Mouse (Mus musculus) kidney, adult 2 months (tissue): ENCODE results near the gene Frat2. TPM values are rescaled to one million over a fixed set of nuclear protein-coding genes. Genes with fewer than 3 reads are reported as not detected.

Experiments used
- DNase-seq: peaks from one replicate; pipeline ENCODE4 v3.0.0; 2021
- H3K27ac ChIP-seq: fragments of 200-500 bp; 2 replicates; pipeline ENCODE4 v1.5.1; 2012; ENCODE audit warnings: low read depth, low read length, control low read depth, inconsistent platforms; ENCODE audit not compliant: insufficient read depth
- H3K27me3 ChIP-seq: fragments of 200-500 bp; replicated peaks from 2 replicates; pipeline ENCODE4 v1.6.1; 2012; ENCODE audit warnings: mild to moderate bottlenecking, moderate library complexity, low read length, inconsistent platforms; ENCODE audit not compliant: control insufficient read depth, insufficient read depth
- H3K36me3 ChIP-seq: fragments of 200-500 bp; 2 replicates; pipeline ENCODE4 v1.6.1; 2012; ENCODE audit warnings: mild to moderate bottlenecking, moderate library complexity, low read length, inconsistent platforms; ENCODE audit not compliant: control insufficient read depth, insufficient read depth
- H3K4me1 ChIP-seq: fragments of 200-500 bp; 2 replicates; pipeline ENCODE4 v1.6.1; 2011; ENCODE audit warnings: low read length; ENCODE audit not compliant: control insufficient read depth, insufficient read depth
- H3K4me3 ChIP-seq: fragments of 200-500 bp; 2 replicates; pipeline ENCODE4 v1.5.1; 2011; ENCODE audit warnings: mild to moderate bottlenecking, low read depth, low read length, control low read depth; ENCODE audit not compliant: insufficient read depth
- CTCF ChIP-seq: fragments of 200-500 bp; conservative IDR thresholded peaks from 2 replicates; pipeline ENCODE4 v1.5.1; 2011; ENCODE audit warnings: low read depth, mild to moderate bottlenecking, control low read depth, low read length, moderate library complexity, mixed read lengths; ENCODE audit not compliant: insufficient read depth, insufficient read length
- POLR2A ChIP-seq: fragments of 200-500 bp; IDR thresholded peaks from one replicate; pipeline ENCODE4 v1.6.1; 2011; ENCODE audit warnings: low read depth, low read length, control low read depth
- WGBS: fragments of 180-500 bp; shearing (Covaris S2); methylation state at CpG from one replicate; pipeline ENCODE4 v1.1.7; 2018; 5-methylcytosine and 5-hydroxymethylcytosine counted together
- polyA plus RNA-seq: library from polyadenylated mRNA; depleted of rRNA; stranded (reverse); fragments of >200 nt; gene quantifications from 2 replicates; pipeline ENCODE4 v1.2.3, GENCODE M21; 2012

The Frat2 gene
- polyA plus RNA-seq, 1 experiment = 1.4 TPM

DNA sequence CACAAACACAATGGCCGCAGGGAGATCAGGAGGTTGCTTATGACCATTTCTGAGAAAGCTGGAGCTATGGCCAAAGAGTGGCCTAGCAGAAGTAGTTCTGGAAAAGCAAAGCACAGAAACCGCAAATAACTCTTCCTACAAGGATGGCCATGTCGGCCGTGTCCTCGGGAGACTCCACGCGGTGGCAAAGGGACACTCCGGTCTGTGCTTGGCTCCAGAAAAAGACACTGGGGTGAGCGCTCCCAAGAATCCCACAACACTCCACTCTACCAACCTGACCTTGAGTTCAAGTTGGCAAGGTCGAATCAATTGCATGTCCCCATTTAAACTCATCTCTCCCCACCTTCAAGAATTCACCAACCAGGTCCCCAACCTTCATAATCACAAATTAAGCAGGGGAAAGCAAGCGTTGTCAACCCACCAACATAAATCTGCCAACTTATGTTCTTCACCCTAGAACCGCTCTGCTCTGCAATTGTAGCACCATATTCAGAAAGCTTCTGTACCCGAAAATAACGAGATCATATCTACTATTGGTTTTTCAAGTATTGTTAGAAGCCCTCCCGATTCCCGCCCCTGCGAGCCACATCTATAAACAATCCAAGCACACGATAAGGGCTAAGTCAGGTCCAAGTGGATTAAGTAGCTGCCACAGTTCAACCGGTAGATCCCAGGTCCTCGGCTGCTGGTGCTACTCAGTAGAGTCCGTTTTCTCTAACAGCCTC is 1.4 kb downstream of the Frat2 start:
- Histone ChIP-seq H3K27ac (no peak overlapping the region), H3K4me3 (peak overlapping the region; percentile 83), H3K4me1 (no peaks in the 10 kb centered on the region), H3K36me3 (no peaks in the 10 kb centered on the region), H3K27me3 (no peaks in the 10 kb centered on the region)
- WGBS = 21% methylated on average over 21 of the region's 21 CpGs
- TF ChIP-seq CTCF (no peak; the same call in 1 of the 2 replicates), POLR2A (no peak)
- peak; percentile 4 for DNase-seq

DNA sequence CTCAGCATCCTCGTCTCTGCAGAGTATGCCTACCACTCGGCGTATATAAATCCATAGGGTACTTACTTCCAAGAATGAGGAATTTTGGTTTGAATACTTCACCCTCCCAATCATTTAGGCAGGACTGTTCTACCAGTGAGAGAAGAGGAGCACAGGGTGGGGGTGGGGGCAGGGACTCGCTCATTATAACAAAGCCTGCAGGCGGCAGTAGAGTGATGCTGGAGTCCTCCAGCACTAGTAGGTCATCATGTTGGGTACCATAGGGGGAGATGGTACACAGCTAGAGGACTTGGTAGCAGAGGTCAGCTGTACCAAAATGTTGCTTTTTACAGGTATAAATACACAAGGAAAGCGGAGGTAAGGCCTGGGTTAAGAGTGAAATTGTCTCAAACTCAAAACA is 3.6 kb downstream of the Frat2 start:
- Histone ChIP-seq H3K4me1 (no peaks in the 10 kb centered on the region), H3K27ac (no peak overlapping the region), H3K4me3 (no peak overlapping the region), H3K27me3 (no peaks in the 10 kb centered on the region), H3K36me3 (no peaks in the 10 kb centered on the region)
- TF ChIP-seq CTCF (no peak), POLR2A (no peak)
- no peak for DNase-seq
- 88% methylated on average over 6 of the region's 6 CpGs for WGBS

DNA sequence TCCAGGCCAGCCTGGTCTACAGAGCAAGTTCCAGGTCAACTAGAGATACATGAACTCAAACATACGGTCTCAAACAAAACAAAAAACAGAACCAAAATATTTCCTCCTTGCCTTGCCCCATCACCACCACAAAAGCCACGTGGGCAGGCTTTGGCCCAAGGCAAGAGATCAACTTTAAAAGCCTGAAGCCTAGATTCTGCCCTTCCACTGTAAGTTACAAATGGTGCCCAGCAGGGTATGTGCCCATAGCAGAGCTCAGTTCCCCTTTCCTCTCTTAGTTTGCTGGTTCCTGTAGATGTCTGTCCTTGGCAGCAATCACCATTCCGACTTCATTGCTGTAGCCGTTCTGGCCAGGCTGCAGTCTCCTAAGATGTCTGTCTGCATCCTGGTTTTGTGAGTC is 5.2 kb downstream of the Frat2 start:
- Histone ChIP-seq H3K4me3 (no peak overlapping the region), H3K27ac (no peak overlapping the region), H3K36me3 (no peaks in the 10 kb centered on the region), H3K27me3 (no peaks in the 10 kb centered on the region), H3K4me1 (no peaks in the 10 kb centered on the region)
- TF ChIP-seq POLR2A (no peak), CTCF (no peak)
- no peak for DNase-seq
- 85% methylated on average over 4 of the region's 4 CpGs for WGBS

DNA sequence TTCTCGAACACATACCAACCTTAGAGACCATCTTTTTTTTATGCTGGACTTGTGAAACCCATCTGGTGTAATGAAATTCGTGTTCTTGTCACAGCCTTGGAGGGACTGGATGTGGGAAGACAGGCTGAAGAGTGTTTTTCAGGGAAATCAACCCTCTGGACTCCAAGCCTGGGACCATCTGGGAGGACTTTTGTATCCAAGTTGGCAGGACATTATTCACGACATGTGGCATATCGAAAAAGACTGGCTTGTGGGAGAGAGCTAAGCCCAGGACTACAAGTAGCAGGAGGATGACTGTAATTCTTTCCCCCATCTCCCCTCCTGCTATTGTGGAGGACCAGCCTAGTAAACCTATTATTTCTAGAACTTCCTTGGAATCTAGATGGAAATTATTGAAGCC is 5.7 kb downstream of the Frat2 start:
- DNase-seq = no peak
- Histone ChIP-seq H3K4me3 (no peak overlapping the region), H3K27me3 (no peaks in the 10 kb centered on the region), H3K36me3 (no peaks in the 10 kb centered on the region), H3K27ac (no peak overlapping the region), H3K4me1 (no peaks in the 10 kb centered on the region)
- no peak for TF ChIP-seq CTCF
- TF ChIP-seq POLR2A = no peak
- 94% methylated on average over 4 of the region's 4 CpGs for WGBS

DNA sequence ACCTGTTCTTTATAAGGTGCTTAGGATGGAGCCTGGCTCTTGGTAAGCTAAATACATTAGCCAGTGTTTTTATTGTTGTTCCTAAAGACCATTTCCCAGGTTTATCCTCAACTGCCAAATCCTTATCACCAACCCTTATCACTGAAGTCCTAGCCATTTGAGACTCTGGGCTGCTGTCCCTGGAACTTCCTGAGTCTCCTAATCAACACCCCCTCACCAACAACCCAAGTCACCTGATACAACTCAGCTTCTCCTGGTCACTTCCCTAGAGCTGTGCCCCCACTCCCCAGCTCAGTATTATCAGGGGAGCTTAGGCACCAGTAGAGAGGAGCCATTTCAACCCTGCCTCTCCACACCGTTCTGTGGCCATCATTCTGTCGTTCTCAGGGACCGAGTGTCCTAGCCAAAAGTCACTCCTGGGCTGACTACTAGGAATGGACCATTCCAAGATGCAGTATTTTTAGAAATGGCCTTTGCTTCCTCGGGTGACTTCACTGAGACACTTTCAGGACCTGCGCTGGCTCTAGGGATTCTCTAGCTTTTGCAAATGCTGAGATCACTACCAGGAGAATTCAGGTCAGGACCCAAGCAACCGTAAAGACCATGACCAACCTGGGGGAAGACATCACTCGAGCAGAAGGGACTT is 6.7 kb downstream of the Frat2 start:
- Histone ChIP-seq H3K36me3 (no peaks in the 10 kb centered on the region), H3K4me1 (no peaks in the 10 kb centered on the region), H3K27me3 (no peaks in the 10 kb centered on the region), H3K27ac (no peak overlapping the region), H3K4me3 (no peak overlapping the region)
- TF ChIP-seq POLR2A = no peak
- no peak for TF ChIP-seq CTCF
- DNase-seq = no peak
- WGBS = 65% methylated on average over 7 of the region's 7 CpGs

DNA sequence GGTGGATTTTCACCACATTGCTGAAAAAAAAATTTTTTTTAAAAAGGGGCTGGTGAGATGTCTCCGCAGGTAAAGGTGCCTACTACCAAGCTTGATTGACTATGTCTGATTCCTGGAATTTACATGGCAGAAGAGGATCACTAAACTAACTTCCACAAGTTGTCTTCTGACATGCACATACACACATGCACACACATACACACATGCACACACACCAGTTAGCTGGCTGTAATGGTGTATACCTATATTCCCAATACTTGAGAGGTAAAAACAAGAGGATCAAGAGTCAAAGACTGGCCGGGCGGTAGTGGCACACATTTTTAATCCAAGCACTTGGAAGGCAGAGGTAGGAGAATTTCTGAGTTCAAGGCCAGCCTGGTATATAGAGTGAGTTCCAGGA is 8.2 kb downstream of the Frat2 start:
- Histone ChIP-seq H3K4me1 (no peaks in the 10 kb centered on the region), H3K27ac (no peak overlapping the region), H3K36me3 (no peaks in the 10 kb centered on the region), H3K4me3 (no peak overlapping the region), H3K27me3 (no peaks in the 10 kb centered on the region)
- TF ChIP-seq CTCF = no peak
- TF ChIP-seq POLR2A = no peak
- no peak for DNase-seq
- WGBS = 94% methylated on average over 3 of the region's 3 CpGs

DNA sequence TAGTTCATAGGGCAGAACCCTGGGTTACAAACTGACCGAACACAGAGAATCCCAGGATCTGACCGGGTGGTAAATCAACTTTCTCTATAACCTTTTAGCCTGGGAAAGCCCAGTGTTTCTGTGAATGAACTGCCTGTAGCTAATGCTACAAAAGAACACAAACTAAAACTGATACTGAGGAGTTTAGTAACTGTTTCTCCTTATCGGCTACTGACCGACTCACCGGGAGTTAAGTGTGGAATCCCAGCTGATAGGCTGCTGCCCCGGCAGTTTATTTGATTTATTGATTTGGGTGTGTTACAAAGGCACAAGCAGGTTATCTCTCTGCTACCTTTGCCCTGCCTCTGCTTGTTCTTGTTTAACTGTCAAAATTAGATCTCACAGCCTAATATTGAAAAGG is 9.1 kb downstream of the Frat2 start:
- Histone ChIP-seq H3K4me1 (no peaks in the 10 kb centered on the region), H3K36me3 (no peaks in the 10 kb centered on the region), H3K27ac (no peak overlapping the region), H3K27me3 (no peaks in the 10 kb centered on the region), H3K4me3 (no peak overlapping the region)
- DNase-seq = no peak
- WGBS = 52% methylated on average over 6 of the region's 6 CpGs
- TF ChIP-seq CTCF = no peak
